Mouse (Mus musculus): ENCODE measurements around the gene Mtch2. TPM values are rescaled to one million over a fixed set of nuclear protein-coding genes. Genes with fewer than 3 reads are reported as not detected.
A peak's percentile ranks its signal among the peaks of the same experiment; 100 is the strongest.
"Not testable (repeated sequence)": the region's sequence is repeated elsewhere in the genome, so short reads cannot be mapped to it uniquely, and the experiment has no call there.

Mtch2 gene
- polyA plus RNA-seq, 1 experiment from 2014 or later: 209 TPM

DNA sequence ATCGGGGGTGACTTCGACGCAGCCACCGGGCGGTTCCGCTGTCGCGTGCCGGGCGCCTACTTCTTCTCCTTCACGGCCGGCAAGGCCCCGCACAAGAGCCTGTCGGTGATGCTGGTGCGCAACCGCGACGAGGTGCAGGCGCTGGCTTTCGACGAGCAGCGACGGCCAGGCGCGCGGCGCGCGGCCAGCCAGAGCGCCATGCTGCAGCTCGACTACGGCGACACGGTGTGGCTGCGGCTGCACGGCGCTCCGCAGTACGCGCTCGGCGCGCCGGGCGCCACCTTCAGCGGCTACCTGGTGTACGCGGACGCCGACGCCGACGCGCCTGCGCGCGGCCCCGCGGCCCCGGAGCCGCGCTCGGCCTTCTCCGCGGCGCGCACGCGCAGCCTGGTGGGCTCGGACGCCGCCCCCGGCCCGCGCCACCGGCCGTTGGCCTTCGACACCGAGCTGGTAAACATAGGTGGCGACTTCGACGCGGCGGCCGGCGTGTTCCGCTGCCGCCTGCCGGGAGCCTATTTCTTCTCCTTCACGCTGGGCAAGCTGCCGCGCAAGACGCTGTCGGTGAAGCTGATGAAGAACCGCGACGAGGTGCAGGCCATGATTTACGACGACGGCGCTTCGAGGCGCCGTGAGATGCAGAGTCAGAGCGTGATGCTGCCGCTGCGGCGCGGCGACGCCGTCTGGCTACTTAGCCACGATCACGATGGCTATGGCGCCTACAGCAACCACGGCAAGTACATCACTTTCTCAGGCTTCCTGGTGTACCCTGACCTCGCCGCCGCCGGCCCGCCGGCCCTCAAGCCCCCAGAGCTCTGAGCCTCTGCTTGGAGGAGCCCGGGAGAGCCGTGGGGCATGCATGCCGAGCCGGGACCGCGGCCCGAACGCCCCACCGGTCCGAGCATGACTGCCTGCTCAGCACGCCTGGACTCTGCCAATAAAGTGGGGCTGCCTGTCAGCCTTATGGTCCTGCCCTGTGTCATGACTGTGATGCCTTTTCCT lies 42.9 kb downstream of the Mtch2 start:
- Histone ChIP-seq H3K36me3 (peaks cover 21% of the 10 kb centered on the region; the same call in 1 of the 2 replicates), H3K4me2 (replicated peaks) (peak overlapping the region; percentile 69), H3K9me3 (replicated peaks) (no peaks in the 10 kb centered on the region), H3K9ac (peak overlapping the region; percentile 58), H3K27me3 (peaks cover 72% of the 10 kb centered on the region), H3K4me3 (peak overlapping the region; percentile 50), H3K27ac (peak overlapping the region; percentile 57), H3K4me1 (peaks cover 24% of the 10 kb centered on the region)
- 5% methylated on average over 131 of the region's 133 CpGs for WGBS
- peak; percentile 42 for ATAC-seq (ENCODE audit: low FRiP score)

DNA sequence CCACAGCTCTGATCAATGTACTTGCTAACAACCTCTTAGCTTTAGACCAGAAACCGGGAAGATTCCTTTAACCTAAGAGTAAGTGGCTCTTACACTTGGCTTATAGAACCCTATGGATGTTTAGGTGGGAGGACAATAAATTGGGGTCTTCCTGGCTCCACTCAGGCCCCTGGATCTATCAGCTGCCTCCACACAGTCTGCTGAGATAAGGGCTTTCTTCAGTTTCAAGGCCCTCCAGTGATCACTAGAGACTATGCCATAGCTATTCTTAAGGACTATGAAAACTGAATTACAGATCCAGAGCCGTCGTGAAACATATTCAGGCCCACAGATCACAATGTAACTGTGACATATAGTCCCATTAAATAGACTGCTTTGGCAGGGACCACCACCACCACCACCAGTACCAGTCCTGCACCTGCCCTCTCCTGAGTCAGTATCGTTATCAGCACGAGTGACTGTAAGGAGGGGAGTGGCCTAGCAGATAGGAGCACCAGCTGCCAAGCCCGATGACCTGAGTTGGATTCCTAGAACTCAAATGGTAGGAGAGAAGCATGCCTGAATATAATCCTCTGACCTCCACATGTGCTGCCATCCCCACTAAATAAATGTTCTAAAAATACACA lies 46.8 kb downstream of the Mtch2 start:
- Histone ChIP-seq H3K9me3 (replicated peaks) (no peaks in the 10 kb centered on the region), H3K27me3 (peaks cover 33% of the 10 kb centered on the region), H3K4me1 (peaks cover 14% of the 10 kb centered on the region), H3K9ac (no peak overlapping the region), H3K27ac (no peak overlapping the region), H3K4me3 (no peak overlapping the region), H3K4me2 (replicated peaks) (no peak overlapping the region), H3K36me3 (peaks cover 59% of the 10 kb centered on the region)
- ATAC-seq (ENCODE audit: low FRiP score): no peak
- WGBS: 94% methylated on average over 6 of the region's 6 CpGs

DNA sequence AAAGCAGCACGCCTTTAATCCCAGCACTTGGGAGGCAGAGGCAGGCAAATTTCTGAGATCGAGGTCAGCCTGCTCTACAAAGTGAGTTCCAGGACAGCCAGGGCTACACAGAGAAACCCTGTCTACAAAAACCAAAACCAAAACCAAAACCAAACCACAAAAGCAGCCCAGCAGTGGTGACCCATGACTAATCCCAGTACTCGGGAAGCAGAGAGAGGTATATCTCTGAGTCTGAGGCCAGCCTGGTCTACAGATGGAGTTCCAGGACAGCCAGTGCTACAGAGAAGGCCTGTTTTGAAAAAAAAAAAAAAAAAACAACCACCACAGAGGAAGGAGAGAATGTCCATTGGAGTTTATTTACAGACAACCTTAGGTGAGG lies 47.3 kb downstream of the Mtch2 start:
- H3K4me3 ChIP-seq; H3K27ac ChIP-seq; H3K9ac ChIP-seq; ATAC-seq (ENCODE audit: low FRiP score); H3K4me2 ChIP-seq (replicated peaks); H3K9me3 ChIP-seq (replicated peaks): not testable (repeated sequence)
- Histone ChIP-seq H3K36me3 (peaks cover 64% of the 10 kb centered on the region), H3K27me3 (peaks cover 28% of the 10 kb centered on the region), H3K4me1 (peaks cover 11% of the 10 kb centered on the region)
- WGBS: 92% methylated on average over 3 of the region's 3 CpGs

DNA sequence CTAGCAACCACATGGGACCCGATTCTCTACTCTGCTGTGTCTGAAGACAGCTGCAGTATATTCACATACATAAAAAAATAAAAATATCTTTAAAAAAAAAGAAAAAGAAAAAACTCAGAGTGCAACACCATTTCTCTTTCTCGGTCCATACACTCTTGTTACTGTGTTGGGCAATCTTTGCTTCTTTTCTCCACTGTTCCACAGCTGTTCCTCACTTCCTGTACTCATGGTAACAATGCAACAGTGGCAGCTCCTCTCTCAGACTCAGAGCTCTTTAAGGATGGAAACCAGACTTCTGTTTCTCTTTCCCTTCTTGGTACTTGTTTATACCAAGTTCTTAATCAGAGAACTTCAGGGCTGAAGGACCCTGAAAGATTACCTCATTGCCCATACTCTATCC lies 56.4 kb downstream of the Mtch2 start:
- Histone ChIP-seq H3K27ac (no peak overlapping the region), H3K27me3 (no peaks in the 10 kb centered on the region), H3K4me3 (peak overlapping the region; percentile 87), H3K9ac (peak overlapping the region; percentile 89), H3K9me3 (replicated peaks) (no peaks in the 10 kb centered on the region), H3K36me3 (peaks cover 44% of the 10 kb centered on the region), H3K4me1 (peaks cover 22% of the 10 kb centered on the region), H3K4me2 (replicated peaks) (peak overlapping the region; percentile 74)
- WGBS: 88% methylated on average over 2 of the region's 2 CpGs
- ATAC-seq (ENCODE audit: low FRiP score): no peak

DNA sequence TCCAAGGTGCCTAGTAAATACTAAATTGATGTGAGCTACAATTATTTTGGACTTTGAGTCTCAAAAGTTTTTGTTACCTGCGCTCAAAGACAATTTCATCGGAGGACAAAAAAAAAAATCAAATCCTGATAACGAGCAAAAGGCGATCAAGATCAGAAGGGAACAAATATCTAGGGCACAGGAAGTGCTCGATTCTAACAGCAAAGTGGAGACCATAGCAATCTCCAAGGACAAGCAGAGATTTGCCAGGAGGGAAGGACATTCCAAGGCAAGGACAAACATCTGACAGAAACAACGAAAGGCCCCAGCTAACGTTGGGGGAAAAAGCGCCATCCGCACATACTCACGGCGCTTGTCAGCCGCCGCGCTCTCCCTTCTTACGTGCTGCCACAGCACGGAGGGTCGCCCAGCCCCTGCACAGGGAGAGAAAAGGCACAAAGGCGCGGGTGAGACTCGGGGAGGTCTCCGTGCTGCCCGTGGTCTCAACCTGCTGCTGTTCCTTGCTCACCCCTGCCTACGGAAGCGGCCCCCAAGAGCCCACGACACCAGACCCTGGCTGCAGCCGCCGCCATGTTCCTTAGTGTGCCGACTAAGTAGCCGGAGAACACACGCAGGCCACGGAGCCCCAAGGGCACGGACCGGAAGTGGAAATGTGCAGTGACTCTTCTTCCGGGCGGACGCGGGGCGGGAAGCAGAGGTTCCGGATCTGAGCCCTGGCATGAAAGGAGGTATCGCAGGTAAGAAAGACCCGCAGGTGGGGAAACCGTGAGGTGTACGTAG lies 57.3 kb downstream of the Mtch2 start, which contains the start of the genes Kbtbd4 and Ndufs3:
Kbtbd4 (plus strand) TSS at position 665 of the 780 bp plus-strand sequence.
Ndufs3 (minus strand) TSS at position 752 of the 780 bp plus-strand sequence.
- Histone ChIP-seq H3K9me3 (replicated peaks) (no peaks in the 10 kb centered on the region), H3K4me2 (replicated peaks) (peak within 1 kb of the TSS; percentile 74), H3K9ac (peak within 1 kb of the TSS; percentile 89), H3K27ac (peak within 1 kb of the TSS; percentile 91), H3K27me3 (no peaks in the 10 kb centered on the region), H3K36me3 (peaks cover 44% of the 10 kb centered on the region), H3K4me1 (peaks cover 22% of the 10 kb centered on the region), H3K4me3 (peak within 1 kb of the TSS; percentile 87)
- under 1% methylated on average over 43 of the region's 43 CpGs for WGBS
- peak; percentile 93 for ATAC-seq (ENCODE audit: low FRiP score)

DNA sequence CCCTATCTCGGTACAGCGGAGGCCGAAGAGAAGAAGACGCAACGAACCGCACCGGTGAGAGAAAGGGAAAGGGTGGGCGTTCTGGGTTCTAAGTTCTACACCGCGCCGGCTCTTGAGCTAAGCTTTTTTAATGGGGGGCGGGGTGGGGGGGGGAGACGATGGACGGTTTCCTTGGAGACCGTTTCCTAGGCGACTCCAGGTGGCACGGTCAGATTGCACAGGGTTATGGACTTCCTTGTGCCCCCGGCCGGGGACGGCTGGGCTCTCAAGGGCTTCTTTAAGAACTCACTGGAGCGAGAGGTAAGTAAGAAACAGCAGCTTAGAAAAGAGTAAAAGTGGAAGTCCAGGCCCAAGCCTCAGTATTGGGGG lies 57.9 kb downstream of the Mtch2 start:
- peak overlapping the region; percentile 87 for H3K4me3 ChIP-seq
- under 1% methylated on average over 21 of the region's 21 CpGs for WGBS
- H3K27ac ChIP-seq: peak overlapping the region; percentile 91
- no peaks in the 10 kb centered on the region for H3K9me3 ChIP-seq (replicated peaks)
- H3K9ac ChIP-seq: peak overlapping the region; percentile 89
- no peaks in the 10 kb centered on the region for H3K27me3 ChIP-seq
- peaks cover 22% of the 10 kb centered on the region for H3K4me1 ChIP-seq
- peak overlapping the region; percentile 74 for H3K4me2 ChIP-seq (replicated peaks)
- peak; percentile 77 for ATAC-seq (ENCODE audit: low FRiP score)
- peaks cover 46% of the 10 kb centered on the region for H3K36me3 ChIP-seq

DNA sequence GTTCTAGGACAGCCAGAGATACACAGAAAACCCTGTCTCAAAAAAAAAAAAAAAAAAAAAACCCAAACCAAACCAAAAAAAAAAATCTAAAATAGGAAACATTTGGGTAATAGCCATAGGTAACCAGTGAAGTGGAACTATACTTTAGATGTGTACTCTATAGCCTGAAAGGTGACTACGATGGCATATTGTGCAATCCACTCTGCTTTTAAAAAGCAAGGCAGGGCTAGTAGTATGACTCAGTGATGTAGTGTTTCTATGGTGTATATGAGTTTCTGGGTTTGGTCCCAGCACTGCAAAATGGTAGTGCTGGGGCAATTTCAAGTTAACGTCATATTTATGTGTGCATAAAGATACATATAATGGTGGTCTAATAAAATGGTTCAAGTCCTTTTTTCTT lies 59.8 kb downstream of the Mtch2 start:
- no peak overlapping the region for H3K4me3 ChIP-seq
- H3K36me3 ChIP-seq: peaks cover 54% of the 10 kb centered on the region
- no peak overlapping the region for H3K27ac ChIP-seq
- ATAC-seq (ENCODE audit: low FRiP score): no peak
- no peak overlapping the region for H3K4me2 ChIP-seq (replicated peaks)
- H3K4me1 ChIP-seq: peaks cover 22% of the 10 kb centered on the region
- no peaks in the 10 kb centered on the region for H3K27me3 ChIP-seq
- H3K9me3 ChIP-seq (replicated peaks): no peaks in the 10 kb centered on the region
- WGBS: 94% methylated on average over 2 of the region's 2 CpGs
- no peak overlapping the region for H3K9ac ChIP-seq

DNA sequence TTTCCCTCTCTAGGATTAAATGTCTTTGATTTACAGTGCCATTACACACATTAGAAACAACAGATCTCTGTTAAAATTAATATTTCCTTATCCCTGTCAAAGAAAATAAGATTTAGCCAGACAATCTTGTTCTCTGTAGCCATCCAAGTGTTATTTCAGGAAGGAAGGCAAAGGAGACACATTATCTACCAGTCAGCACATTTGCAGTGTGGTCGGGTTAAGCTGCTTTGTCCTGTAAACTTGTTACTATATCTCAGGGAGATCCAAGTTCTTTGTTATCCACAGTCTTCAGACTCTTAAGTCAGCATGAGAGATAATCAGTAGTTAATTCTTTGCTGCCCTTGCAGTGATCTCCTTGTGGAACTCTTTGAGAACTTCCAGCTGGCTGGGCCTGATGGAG lies 63.9 kb downstream of the Mtch2 start:
- no peak overlapping the region for H3K9ac ChIP-seq
- no peaks in the 10 kb centered on the region for H3K9me3 ChIP-seq (replicated peaks)
- H3K4me3 ChIP-seq: no peak overlapping the region
- ATAC-seq (ENCODE audit: low FRiP score): no peak
- 83% methylated on average over 1 of the region's 1 CpGs for WGBS
- H3K27ac ChIP-seq: no peak overlapping the region
- H3K27me3 ChIP-seq: no peaks in the 10 kb centered on the region
- H3K36me3 ChIP-seq: peaks cover 63% of the 10 kb centered on the region
- peaks cover 9% of the 10 kb centered on the region for H3K4me1 ChIP-seq
- no peak overlapping the region for H3K4me2 ChIP-seq (replicated peaks)

DNA sequence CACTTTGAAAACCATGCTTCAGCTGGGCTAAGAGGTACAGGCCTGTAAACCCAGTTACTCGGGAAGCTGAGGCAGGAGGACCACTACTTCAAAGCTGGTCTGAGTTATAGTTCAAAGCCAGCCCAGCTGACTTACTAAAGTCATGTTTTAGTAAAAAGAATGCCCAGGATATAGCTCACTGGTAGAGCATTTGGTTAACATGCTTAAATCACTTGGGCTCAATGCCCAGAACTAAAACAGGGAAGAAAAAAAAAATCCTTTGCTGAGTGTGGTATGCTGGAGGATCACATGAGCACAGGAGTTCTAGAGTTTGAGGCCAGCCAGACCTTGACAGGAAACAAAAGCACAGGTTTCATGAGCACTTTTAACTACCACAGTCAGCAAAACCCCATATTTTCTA lies 64.7 kb downstream of the Mtch2 start:
- Histone ChIP-seq H3K4me2 (replicated peaks) (no peak overlapping the region), H3K36me3 (peaks cover 60% of the 10 kb centered on the region), H3K27me3 (no peaks in the 10 kb centered on the region), H3K9ac (no peak overlapping the region), H3K27ac (no peak overlapping the region), H3K4me3 (no peak overlapping the region), H3K4me1 (peaks cover 14% of the 10 kb centered on the region), H3K9me3 (replicated peaks) (no peaks in the 10 kb centered on the region)
- 86% methylated on average over 1 of the region's 1 CpGs for WGBS
- ATAC-seq (ENCODE audit: low FRiP score): no peak

DNA sequence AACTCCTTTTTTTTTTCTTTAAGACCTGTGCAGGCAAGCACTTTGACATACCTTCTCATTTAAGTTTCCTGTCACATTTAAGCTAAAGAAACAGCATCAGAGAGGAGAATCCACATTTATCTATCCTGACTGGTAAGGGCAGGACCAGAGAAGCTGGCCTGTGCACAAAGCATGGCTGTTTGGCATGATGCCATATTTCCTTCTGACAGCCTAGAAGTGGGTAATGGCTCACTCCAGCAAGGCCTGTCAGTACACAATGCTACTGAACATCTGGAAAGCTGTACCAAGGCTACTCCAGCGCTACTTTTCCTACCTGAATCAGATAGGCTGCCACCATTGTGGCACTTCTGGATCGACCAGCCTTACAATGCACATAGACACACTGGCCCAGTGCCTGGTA lies 66.7 kb downstream of the Mtch2 start:
- Histone ChIP-seq H3K9me3 (replicated peaks) (no peaks in the 10 kb centered on the region), H3K4me1 (peaks cover 14% of the 10 kb centered on the region), H3K9ac (no peak overlapping the region), H3K4me3 (no peak overlapping the region), H3K27ac (no peak overlapping the region), H3K27me3 (no peaks in the 10 kb centered on the region), H3K4me2 (replicated peaks) (no peak overlapping the region), H3K36me3 (peaks cover 49% of the 10 kb centered on the region)
- ATAC-seq (ENCODE audit: low FRiP score): no peak
- 87% methylated on average over 2 of the region's 2 CpGs for WGBS

DNA sequence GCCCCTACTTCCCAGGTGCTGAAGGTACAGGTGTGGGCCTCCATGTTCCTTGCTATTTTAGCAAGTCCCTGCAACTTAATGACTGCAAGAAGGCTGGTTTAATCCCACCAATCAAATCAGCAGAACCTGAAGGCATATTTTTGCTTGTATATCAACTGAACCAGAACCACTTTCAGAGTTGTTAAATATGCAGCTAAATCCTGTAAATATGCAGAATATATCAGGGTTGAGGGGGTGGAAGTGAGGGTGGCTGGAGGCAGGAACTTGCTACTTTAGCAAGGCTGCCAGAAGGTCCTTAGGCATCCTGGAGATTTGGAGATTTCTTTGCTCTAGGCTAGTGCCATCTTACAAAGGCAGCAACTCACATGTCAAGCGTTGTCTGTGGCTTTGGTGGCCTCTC lies 68.6 kb downstream of the Mtch2 start:
- ATAC-seq (ENCODE audit: low FRiP score): no peak
- Histone ChIP-seq H3K27ac (no peak overlapping the region), H3K4me1 (peaks cover 14% of the 10 kb centered on the region), H3K36me3 (peaks cover 30% of the 10 kb centered on the region), H3K9ac (no peak overlapping the region), H3K4me3 (no peak overlapping the region), H3K27me3 (no peaks in the 10 kb centered on the region), H3K4me2 (replicated peaks) (no peak overlapping the region), H3K9me3 (replicated peaks) (no peaks in the 10 kb centered on the region)
- 81% methylated on average over 1 of the region's 1 CpGs for WGBS

All from hindbrain, embryonic 12.5 days (tissue).